Mouse (Mus musculus): ENCODE results near the gene Ptp4a2. TPM values are rescaled to one million over a fixed set of nuclear protein-coding genes. Genes with fewer than 3 reads are reported as not detected.

The Ptp4a2 gene
- polyA plus RNA-seq, 1 experiment, result 21.1 TPM

DNA sequence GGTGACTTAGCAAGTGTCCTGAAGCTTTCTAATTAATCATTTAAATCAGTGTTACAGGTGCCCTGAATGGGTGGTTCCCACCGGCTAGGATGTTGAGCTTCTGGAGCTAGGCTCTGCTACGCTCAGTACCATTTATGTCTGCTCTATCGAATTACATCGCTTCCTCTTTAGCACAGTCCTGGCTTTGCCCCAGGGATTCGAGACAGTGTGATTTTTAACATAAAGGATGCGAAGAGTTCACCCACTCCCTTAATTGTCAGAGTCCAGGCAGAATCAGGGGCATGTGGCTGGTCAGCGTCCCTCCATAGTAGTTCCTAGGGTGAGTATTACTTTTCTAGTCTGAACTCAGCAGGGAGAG lies 39.7 kb upstream of the Ptp4a2 start:
- Histone ChIP-seq H3K36me3 (ENCODE audit: control insufficient read depth, insufficient read depth, low read length) (no peaks in the 10 kb centered on the region), H3K27me3 (ENCODE audit: control insufficient read depth, insufficient read depth, low read length) (peaks cover 7% of the 10 kb centered on the region; the same call in 1 of the 2 replicates), H3K4me3 (ENCODE audit: low read depth, low read length) (no peak overlapping the region), H3K27ac (ENCODE audit: insufficient read depth, low read depth, low read length) (no peak overlapping the region), H3K4me1 (ENCODE audit: control insufficient read depth, insufficient read depth, insufficient read length, low read length) (peaks cover 3% of the 10 kb centered on the region; the same call in 1 of the 2 replicates)
- whole genome bisulfite sequencing, result 30% methylated on average over 7 of the region's 7 CpGs
- TF ChIP-seq POLR2A (IDR thresholded peaks at IDR 0.05; ENCODE audit: low read depth, low read length), result no peak
- no peak for TF ChIP-seq CTCF (IDR thresholded peaks at IDR 0.05; ENCODE audit: extremely low read depth, insufficient read length, insufficient replicate concordance, low read depth, low read length)

DNA sequence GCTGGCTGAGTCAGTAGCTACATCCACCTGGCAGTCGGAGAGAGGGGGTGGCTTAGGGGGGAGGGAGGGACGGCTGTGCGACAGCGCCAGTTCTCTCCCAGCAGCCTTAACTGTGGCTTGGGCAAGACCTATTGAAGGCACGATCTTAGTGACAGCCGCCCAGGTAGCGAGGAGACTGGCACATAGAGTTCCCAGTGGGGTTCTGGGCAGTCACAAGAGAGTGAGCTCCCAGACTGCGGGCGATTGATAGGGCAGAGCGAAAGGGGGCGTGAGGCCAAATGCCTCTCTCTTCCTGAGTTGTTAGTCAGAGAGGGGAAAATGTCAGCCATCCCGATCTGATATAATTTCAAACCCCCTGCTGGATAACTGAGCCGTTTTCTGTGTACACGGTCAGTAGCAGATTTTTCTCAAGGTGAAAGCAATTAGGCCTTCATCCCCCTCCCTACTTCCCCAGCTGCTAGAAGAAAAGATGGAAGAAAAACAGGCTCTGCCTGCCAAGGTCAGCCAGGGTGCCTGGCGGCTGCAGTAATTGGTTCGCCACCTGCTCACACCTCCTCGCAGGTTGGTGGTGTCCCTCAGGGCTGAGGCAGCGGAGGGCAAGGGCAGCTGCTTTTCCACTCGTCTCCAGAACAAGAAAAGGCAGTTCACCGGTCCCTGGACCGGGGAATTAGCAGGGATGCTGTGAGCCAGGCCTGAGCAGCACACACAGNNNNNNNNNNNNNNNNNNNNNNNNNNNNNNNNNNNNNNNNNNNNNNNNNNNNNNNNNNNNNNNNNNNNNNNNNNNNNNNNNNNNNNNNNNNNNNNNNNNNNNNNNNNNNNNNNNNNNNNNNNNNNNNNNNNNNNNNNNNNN lies 39.1 kb upstream of the Ptp4a2 start:
- WGBS, result 6% methylated on average over 21 of the region's 21 CpGs
- Histone ChIP-seq H3K36me3 (ENCODE audit: control insufficient read depth, insufficient read depth, low read length) (no peaks in the 10 kb centered on the region), H3K4me3 (ENCODE audit: low read depth, low read length) (no peak overlapping the region; the same call in 1 of the 2 replicates), H3K27ac (ENCODE audit: insufficient read depth, low read depth, low read length) (no peak overlapping the region), H3K4me1 (ENCODE audit: control insufficient read depth, insufficient read depth, insufficient read length, low read length) (peaks cover 3% of the 10 kb centered on the region; the same call in 1 of the 2 replicates), H3K27me3 (ENCODE audit: control insufficient read depth, insufficient read depth, low read length) (peaks cover 7% of the 10 kb centered on the region; the same call in 1 of the 2 replicates)
- no peak for TF ChIP-seq POLR2A (IDR thresholded peaks at IDR 0.05; ENCODE audit: low read depth, low read length)
- TF ChIP-seq CTCF (IDR thresholded peaks at IDR 0.05; ENCODE audit: extremely low read depth, insufficient read length, insufficient replicate concordance, low read depth, low read length), result no peak

DNA sequence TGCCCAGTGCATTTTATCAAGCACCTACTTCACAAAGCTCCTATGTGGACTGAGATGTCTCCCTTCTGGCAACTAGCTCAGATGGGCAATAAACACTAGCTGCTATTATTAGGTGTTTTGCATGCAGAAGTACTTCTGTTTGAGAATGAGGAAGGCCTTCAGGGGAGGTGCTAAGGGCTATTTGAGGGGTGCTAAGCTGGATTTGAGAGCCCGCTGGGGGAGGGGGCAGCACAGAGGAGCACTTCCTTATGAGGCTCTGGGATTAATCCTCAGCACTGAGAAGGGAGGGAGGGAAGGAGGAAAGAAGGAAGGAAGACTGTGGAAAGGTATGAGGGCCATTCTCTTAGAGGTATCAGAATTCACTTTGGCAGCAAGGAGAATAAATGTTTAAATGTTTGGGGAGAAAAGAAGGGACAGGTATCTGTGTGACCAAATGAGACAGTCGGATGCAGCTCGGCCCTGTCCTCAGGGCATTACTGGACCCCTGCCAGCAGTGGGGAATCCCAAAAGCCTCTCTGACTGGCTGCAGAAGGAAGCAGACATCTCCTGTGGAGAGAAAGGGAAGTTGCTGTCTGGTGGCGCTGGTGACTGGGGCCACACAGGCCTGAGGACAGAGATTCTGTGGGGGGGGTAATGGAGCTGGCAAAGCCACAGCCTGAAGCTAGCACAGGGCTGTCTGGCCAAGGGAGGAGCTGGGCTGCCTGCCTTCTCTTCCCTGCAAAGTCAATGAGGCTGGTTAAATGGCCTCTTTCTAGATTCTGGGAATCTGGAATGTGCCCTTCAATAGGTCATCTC lies 28.9 kb upstream of the Ptp4a2 start:
- peaks cover 2% of the 10 kb centered on the region; the same call in 1 of the 2 replicates for H3K4me1 ChIP-seq (ENCODE audit: control insufficient read depth, insufficient read depth, insufficient read length, low read length)
- no peak for TF ChIP-seq CTCF (IDR thresholded peaks at IDR 0.05; ENCODE audit: extremely low read depth, insufficient read length, insufficient replicate concordance, low read depth, low read length)
- TF ChIP-seq POLR2A (IDR thresholded peaks at IDR 0.05; ENCODE audit: low read depth, low read length), result no peak
- no peaks in the 10 kb centered on the region for H3K27me3 ChIP-seq (ENCODE audit: control insufficient read depth, insufficient read depth, low read length)
- no peak overlapping the region for H3K4me3 ChIP-seq (ENCODE audit: low read depth, low read length)
- H3K27ac ChIP-seq (ENCODE audit: insufficient read depth, low read depth, low read length), result peak overlapping the region; percentile 53
- no peaks in the 10 kb centered on the region for H3K36me3 ChIP-seq (ENCODE audit: control insufficient read depth, insufficient read depth, low read length)
- 26% methylated on average over 4 of the region's 4 CpGs for WGBS

DNA sequence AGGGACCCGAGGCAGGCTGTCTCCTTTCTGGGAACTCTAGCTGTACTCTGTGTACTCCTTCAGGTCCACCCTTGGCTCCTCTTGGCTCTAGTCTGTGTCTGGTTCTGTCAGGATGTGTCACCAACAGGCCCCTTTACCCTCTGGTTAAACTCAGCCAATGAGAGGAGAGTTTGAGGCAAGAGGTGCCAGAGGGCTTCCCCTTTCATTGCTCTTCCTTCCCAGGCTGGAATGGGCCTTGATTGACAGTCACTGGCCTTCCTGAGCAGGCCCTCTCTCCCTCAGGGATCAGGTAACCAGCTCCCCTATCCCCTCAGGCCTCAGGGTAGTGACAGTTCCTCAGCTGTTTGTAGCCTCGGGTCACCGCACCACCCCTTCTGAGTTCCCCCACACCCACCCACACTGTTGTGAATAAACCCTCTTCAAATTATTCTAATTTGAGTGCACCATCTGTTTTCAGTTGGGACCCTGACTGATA lies 28.1 kb upstream of the Ptp4a2 start:
- H3K27me3 ChIP-seq (ENCODE audit: control insufficient read depth, insufficient read depth, low read length), result no peaks in the 10 kb centered on the region
- peaks cover 2% of the 10 kb centered on the region; the same call in 1 of the 2 replicates for H3K4me1 ChIP-seq (ENCODE audit: control insufficient read depth, insufficient read depth, insufficient read length, low read length)
- H3K36me3 ChIP-seq (ENCODE audit: control insufficient read depth, insufficient read depth, low read length), result no peaks in the 10 kb centered on the region
- TF ChIP-seq CTCF (IDR thresholded peaks at IDR 0.05; ENCODE audit: extremely low read depth, insufficient read length, insufficient replicate concordance, low read depth, low read length) (no peak), POLR2A (IDR thresholded peaks at IDR 0.05; ENCODE audit: low read depth, low read length) (no peak)
- no peak overlapping the region for H3K4me3 ChIP-seq (ENCODE audit: low read depth, low read length)
- WGBS, result 70% methylated on average over 3 of the region's 3 CpGs
- H3K27ac ChIP-seq (ENCODE audit: insufficient read depth, low read depth, low read length), result peak overlapping the region; percentile 7

DNA sequence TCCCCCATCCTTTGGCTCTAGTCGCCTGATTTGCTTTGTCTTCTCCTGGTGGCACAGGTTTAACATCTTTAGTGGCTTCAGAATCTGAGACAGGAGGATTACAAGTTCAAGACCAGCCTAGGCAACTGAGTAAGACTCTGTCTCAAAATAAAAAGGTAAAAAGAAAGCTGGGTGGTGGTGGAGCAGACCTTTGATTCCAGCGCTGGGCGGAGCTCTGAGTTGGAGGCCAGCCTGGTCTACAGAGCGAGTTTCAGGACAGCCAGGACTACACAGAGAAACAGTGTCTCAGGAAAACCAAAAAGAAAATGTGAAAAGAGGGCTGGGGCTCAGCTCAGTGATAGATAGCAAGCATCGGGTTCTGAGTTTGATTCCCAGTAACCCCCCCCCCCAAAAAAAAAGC lies 27.5 kb upstream of the Ptp4a2 start:
- Histone ChIP-seq H3K4me3 (ENCODE audit: low read depth, low read length) (no peak overlapping the region), H3K27ac (ENCODE audit: insufficient read depth, low read depth, low read length) (no peak overlapping the region), H3K36me3 (ENCODE audit: control insufficient read depth, insufficient read depth, low read length) (no peaks in the 10 kb centered on the region), H3K27me3 (ENCODE audit: control insufficient read depth, insufficient read depth, low read length) (no peaks in the 10 kb centered on the region), H3K4me1 (ENCODE audit: control insufficient read depth, insufficient read depth, insufficient read length, low read length) (peaks cover 2% of the 10 kb centered on the region; the same call in 1 of the 2 replicates)
- TF ChIP-seq POLR2A (IDR thresholded peaks at IDR 0.05; ENCODE audit: low read depth, low read length), result no peak
- TF ChIP-seq CTCF (IDR thresholded peaks at IDR 0.05; ENCODE audit: extremely low read depth, insufficient read length, insufficient replicate concordance, low read depth, low read length), result no peak
- WGBS, result 57% methylated on average over 5 of the region's 5 CpGs

DNA sequence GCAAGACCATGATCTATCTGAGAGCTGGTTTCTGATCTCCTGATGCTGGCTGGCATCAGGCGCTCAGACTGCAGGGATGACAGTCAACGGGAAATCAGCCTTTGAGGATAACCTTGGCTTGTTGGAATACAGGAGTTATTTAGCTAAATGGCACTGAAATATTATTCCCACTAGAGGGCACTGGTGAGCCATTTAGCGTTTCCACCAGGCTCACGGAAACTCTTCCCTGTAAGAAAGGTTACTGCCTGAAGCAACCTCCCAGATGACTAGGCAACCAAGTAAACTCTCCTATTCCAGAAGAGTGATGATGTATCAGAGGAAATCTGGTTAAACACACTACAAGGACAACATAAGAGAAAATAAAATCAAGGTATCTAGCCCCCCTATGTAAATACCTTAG lies 25.8 kb upstream of the Ptp4a2 start:
- no peak overlapping the region for H3K27ac ChIP-seq (ENCODE audit: insufficient read depth, low read depth, low read length)
- no peaks in the 10 kb centered on the region for H3K27me3 ChIP-seq (ENCODE audit: control insufficient read depth, insufficient read depth, low read length)
- peaks cover 2% of the 10 kb centered on the region; the same call in 1 of the 2 replicates for H3K4me1 ChIP-seq (ENCODE audit: control insufficient read depth, insufficient read depth, insufficient read length, low read length)
- no peak for TF ChIP-seq POLR2A (IDR thresholded peaks at IDR 0.05; ENCODE audit: low read depth, low read length)
- TF ChIP-seq CTCF (IDR thresholded peaks at IDR 0.05; ENCODE audit: extremely low read depth, insufficient read length, insufficient replicate concordance, low read depth, low read length), result peak; percentile 53; the same call in 1 of the 2 replicates
- WGBS, result 3% methylated on average over 4 of the region's 4 CpGs
- H3K4me3 ChIP-seq (ENCODE audit: low read depth, low read length), result no peak overlapping the region
- no peaks in the 10 kb centered on the region for H3K36me3 ChIP-seq (ENCODE audit: control insufficient read depth, insufficient read depth, low read length)
